Mouse (Mus musculus): ENCODE measurements around the gene Plekhg6.

The Plekhg6 gene

DNA sequence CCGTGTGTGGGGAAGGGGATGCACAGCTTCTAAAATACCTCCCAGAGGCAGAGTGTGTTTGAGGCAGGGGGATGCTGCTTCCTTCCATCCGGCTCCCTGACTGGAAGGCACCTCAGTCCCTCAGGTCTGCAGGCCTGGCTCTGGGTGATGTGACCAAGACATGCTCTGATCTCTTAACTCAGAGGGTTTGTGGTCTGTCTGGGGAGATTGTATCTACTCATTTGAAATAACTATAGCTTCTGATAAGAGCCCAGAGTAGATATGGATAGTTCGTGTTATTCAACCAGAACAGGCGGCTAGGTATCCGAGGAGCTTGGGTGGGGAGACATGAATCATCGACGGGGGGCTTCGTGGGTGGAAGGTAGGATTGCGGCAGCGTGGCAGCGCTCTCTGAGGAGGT is 27.4 kb downstream of the Plekhg6 start:
- no peak for DNase-seq

DNA sequence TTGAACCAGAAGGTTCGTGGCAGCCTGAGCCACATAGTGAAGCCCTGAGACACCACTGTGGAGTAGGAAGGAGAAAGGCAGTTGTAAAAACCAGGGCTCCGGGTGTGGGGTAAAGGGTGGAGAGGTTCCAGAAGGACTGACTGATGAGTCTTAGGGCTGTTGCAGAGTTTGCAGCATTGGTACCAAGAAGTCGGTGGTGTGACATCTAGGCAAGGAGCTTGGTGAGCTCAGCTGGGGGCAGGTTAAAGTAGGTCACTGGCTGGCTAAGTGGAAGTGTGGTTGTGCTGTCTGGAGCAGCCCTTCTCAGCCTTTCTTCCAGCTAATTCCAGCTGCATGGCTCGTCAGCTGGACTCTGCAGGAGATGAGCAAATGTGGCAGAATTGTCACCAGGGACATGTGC is 27.8 kb downstream of the Plekhg6 start:
- DNase-seq: no peak

- no peak for DNase-seq
These were observed 28.6 kb downstream of the Plekhg6 start for GRCm38 (mm10) chr6:125352046-125352384.

DNA sequence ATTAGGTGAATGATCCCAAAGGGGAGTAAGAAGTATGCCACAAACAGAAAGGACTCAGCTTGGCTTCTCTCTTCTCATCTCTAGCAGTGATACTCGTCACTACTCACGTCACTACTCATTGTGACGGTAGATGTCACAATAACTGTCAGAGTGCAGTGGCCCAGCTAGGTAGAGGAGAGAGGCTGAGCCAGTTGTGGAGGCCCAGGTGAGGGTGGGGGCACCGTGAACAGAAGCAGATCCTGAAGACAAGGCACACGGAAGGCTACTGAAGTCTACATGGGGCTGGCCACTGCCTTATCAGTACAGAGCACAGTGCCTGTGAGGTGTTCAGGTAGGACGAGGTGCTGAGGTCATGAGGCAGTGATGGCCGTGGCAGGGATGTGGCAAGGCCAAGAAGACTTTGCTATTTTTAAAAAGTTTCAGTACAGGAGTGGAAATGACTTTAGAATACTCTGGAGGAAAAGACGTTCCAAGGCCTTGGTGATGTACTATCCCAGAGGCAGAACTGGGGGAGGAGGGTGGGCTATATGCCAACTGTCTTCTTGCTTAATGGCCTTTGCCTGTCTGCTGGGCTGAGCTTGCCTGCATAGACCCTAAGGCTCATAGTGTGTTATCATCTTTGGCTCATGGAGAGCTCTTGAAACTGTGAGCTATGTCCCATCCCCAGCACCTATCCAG is 29.1 kb downstream of the Plekhg6 start:
- DNase-seq: no peak

- DNase-seq: no peak
These were observed 29.6 kb downstream of the Plekhg6 start for GRCm38 (mm10) chr6:125350995-125351324.

- DNase-seq: no peak
These were observed 30.2 kb downstream of the Plekhg6 start for GRCm38 (mm10) chr6:125350231-125350994.

DNA sequence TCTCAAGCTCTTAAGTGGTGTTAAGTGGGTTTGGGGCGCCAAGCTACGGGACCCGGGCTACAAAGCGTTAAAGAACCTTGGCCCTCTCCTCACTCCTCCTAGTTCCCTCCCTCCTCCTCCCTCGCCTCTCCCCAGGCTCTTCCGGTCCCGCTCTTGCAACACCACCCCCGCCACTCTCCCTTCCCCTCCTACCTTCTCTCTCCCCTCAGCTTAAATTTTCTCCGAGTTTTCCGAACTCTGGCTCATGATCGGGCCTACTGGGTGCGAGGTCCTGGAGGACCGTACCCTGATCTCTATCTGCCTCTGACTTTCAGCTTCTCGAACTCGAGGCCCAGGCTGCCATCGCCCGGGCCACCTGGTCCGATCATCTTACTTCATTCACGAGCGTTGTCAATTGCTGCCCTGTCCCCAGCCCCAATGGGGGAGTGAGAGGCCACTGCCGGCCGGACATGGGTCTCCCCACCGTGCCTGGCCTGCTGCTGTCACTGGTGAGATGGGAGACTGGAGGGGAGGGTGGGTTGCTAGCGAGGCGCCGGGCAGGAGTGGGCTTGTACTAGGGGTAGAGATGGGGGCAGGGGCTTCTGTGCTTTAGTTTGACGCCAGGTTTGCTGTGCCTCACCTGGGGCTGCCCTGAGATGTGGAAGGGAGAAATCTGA is 30.9 kb downstream of the Plekhg6 start:
- no peak for DNase-seq

GRCm38 (mm10) chr6:125348721-125349574 is 31.6 kb downstream of the Plekhg6 start, which contains the start of gene Tnfrsf1a:
TSS of gene Tnfrsf1a (plus strand) at chr6:125349362.
- DNase-seq: no peak

DNA sequence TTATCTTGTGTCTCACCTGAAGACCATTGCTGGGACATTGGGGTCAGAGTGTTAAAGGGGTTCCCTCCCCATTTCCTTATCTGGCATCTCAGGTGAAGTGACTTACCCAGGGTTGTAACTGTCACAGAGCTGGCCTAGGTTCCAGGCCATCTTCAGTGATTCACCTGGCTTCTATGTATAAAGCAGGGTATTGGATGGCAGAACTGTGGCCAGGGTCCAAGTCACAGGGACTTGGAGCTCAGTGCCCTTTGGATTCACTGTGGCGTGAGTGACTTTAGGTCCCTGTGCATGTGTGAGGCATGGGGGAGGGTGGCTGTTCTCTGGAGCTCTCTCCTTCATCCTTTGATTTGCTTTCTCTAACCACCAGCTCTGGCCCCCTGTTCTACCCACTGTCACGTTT is 34.6 kb downstream of the Plekhg6 start:
- no peak for DNase-seq

GRCm38 (mm10) chr6:125345625-125346024 is 35.0 kb downstream of the Plekhg6 start:
- no peak for DNase-seq

DNA sequence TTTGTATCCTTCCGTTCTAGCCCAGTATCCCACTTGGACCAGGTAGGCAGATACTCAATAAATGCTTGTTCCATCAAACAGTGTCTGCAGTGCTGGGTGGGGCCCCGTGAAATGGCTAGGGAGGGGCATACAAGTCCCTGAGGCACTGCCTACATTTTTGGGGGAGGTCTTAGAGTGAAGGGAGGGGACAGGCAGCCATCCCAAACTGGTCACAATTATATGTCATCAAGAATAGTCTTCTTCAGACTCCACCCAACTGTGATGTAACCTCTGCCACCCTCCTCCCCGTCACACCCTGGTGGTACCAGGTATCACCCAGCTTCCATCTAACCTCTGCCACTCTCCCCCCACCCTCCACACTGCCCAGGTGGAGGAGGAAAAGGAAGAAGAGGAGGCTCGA is 35.7 kb downstream of the Plekhg6 start:
- no peak for DNase-seq

DNA sequence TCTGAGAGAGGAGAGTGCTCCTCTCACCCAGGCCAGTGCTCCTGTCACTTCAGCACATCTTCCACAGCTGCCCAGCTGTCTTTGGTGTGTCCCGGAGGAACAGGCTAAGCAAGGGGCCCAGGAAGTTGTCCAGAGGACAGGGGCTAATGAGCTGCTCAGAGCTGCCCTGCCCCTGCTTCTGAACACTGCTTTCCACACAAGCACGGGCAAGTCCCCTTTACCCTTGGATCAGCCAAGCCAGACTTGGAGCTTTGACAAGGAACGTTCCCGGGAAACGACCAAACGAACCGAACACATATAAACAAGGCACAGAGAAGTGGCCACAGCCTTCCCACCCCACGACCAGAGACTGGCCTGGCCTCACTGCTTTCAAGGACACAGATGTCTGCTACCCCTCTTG is 36.5 kb downstream of the Plekhg6 start:
- DNase-seq: no peak

DNA sequence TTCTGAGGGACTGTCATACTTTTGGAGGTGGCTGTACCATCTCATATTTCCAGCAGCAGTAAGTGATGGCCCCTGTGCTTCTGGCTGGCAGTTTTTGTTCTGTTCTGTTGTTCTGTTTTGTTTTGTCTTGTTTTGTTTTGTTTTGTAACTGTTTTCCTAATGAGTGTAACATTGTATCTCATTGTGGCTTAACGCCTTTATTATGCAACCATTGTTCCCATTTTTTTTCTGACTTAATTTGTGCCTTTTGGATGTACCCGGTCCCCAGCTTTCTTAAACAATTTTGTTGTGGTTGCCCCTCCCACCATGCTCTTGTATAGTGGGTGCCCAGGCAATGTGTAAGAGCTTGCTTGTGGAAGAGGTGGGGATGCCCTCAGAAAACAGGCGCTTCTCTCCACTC is 38.4 kb downstream of the Plekhg6 start:
- no peak for DNase-seq

DNA sequence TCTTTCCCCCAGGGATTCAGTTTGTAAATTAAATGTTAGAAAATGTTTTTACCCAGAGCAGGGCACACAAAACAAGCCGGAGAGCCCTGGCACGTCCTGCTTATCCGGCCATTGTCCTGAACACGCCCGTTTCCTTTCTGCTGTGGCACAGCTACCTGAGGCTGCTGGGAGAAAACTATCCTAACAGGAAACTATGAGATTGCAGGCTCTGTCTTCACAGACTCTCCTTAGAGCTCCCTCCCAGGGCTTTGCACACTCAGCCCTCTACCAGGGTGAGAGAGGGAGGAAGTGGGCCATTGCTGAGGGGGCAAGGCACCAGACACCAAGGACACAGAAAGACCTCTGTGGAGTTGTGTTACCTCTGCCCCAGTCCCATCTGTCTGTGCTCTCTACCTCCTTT is 40.3 kb downstream of the Plekhg6 start:
- DNase-seq: no peak

GRCm38 (mm10) chr6:125338791-125339660 is 41.6 kb downstream of the Plekhg6 start:
- no peak for DNase-seq

- no peak for DNase-seq
These were observed 46.2 kb downstream of the Plekhg6 start for GRCm38 (mm10) chr6:125334356-125334755.

GRCm38 (mm10) chr6:125333112-125333899 is 47.3 kb downstream of the Plekhg6 start:
- DNase-seq: no peak

DNA sequence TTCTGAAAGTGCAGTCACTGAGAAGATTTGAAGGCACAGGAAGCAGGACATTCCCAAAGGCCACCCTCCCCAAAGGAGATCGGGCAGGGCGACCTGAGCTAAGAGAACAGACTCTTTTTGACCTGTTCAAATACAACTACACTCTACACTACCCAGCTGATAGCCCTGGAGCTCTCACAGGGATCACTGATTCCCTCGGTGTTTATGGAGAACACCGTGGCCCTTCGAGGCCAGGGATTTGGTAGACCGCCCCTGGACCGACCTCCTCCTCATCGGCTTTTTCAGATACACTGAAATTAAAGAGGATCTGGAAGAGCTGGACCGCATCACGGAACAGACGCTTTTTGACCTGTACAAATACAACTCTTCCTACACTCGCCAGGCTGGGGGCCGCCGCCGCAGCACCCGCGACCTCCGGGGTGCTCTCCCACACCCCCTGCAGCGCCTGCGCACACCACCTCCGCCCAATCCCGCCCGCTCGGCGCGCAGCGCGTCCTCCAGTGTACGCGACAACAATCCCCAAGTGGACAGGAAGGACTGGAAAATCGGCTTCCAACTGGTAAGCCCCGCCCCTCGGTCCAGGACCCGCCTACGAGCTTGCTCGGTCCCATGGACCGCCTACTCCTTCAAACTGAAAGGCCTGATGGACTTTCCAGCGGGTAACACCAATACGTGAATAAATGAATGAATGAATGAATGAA is 49.8 kb downstream of the Plekhg6 start:
- DNase-seq: peak; percentile 28

- DNase-seq: no peak
These were observed 52.4 kb downstream of the Plekhg6 start for GRCm38 (mm10) chr6:125328243-125328642.

DNA sequence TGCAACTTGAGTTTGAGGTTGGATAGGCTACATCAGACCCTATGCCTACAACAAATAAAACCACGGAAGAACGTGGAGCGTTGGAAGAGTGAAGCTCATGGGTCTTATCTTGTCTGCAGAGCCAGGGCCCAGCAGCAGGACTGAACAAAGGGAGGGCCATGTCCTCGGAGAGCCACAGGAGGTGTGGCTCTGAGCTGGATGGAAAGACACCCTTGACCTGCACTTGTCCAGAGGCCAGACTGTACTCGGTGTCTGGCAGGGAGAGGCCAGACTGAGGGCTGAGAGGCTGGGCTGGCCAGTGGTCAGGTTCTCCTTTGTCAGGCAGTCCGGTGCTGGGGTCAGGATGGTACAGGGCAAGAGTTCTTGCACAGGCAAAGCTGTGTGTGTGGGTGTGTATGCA is 55.3 kb downstream of the Plekhg6 start:
- no peak for DNase-seq

GRCm38 (mm10) chr6:125323547-125323946 is 57.0 kb downstream of the Plekhg6 start:
- no peak for DNase-seq

Measured in cerebellum, adult 8-10 months (tissue).